Mouse (Mus musculus): ENCODE data around the gene Vmn2r22. TPM values are rescaled to one million over a fixed set of nuclear protein-coding genes. Genes with fewer than 3 reads are reported as not detected.
"Not testable (repeated sequence)": the region's sequence is repeated elsewhere in the genome, so short reads cannot be mapped to it uniquely, and the experiment has no call there.

The Vmn2r22 gene
- total RNA-seq (2021): not detected

- DNase-seq; intact Hi-C loops (cut with DNase I): not testable (repeated sequence)
These were observed at the start of gene Vmn2r22 for GRCm38 (mm10) chr6:123650625-123651024. Gene Vmn2r22 (minus strand): TSS chr6:123650725.

DNA sequence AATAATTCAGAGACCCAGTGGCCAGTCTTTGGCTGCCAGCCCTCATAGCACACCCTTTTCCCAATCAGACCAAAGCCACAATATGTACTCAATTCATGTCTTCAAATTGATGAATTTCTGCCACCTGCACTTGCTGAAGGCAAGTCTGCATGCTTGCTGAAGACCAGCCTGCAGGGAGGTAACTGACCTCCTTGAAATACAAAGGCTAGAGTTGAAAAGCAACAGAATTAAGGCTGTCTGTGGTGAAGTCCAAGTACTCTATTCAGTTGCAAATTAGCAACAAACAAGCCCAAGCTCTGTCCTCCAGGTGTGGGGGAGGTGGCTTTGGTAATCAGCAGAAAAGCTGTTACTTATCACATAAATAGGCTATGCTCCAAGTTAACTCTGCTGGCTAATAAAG, 46.7 kb upstream of the Vmn2r22 start:
- no peak for DNase-seq
- intact Hi-C loops (cut with DNase I): no loop called here

DNA sequence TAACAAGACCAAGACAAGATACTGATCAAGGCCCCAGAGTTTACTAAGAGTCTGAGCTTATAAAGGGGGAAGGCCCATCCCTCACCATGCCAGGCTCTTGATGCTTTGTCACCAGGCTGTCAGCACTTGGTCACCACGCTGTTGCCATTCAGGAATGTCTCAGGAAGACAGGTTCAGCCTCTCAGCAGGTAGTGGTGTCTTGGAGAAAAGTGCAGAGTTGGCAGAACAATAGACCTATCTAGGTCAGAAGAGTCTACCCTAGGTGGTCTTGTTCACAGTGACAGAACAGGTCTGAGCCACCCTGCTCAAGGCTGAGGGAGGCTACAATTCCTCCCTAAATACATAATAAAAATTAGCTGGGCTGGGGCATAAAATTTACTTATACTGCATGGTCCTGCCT, 46.1 kb upstream of the Vmn2r22 start:
- DNase-seq; intact Hi-C loops (cut with DNase I): not testable (repeated sequence)

- no peak for DNase-seq
- intact Hi-C loops (cut with DNase I): no loop called here
These were observed 6.5 kb upstream of the Vmn2r22 start for GRCm38 (mm10) chr6:123657040-123657439.

GRCm38 (mm10) chr6:123639394-123639793, 11.1 kb downstream of the Vmn2r22 start:
- DNase-seq; intact Hi-C loops (cut with DNase I): not testable (repeated sequence)

DNA sequence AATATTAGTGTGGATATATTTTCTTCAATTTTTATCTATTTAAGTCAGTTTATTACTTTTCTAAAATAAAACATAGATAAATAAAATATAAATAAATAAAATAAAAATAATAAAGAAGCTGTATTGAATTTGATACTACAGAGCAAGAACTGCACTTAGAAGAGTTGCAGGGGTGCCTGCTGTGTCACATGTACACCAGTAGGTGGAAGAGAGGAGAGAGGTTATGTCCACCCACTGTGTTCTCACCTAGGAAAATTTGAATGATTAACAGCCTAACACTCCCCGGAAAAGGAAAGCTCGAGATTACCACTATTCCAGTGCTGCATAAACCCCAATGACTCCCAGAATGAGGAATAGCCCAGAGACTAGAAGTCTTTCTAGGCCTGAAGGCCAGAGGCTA, 26.7 kb downstream of the Vmn2r22 start:
- intact Hi-C loops (cut with DNase I); DNase-seq: not testable (repeated sequence)

DNA sequence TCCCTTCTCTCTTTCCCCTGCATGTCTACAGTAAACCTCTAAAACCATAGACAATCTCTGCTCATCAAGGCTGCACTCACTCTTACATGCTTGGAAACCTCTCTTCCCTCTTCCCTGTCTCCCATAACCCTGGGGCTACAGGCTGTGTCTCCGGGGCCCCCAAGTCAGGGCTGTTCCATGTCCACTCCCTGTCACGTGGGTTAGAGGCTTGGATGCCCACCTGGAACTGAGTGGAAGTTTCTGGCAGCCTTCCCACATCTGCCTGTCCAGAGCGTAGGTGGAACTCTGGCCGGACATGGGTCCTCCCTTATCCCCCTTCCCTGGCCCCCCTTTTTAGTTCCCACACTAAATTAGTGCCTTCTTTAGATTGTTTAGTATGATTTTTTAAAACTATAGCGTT, 62.2 kb downstream of the Vmn2r22 start:
- DNase-seq; intact Hi-C loops (cut with DNase I): not testable (repeated sequence)

DNA sequence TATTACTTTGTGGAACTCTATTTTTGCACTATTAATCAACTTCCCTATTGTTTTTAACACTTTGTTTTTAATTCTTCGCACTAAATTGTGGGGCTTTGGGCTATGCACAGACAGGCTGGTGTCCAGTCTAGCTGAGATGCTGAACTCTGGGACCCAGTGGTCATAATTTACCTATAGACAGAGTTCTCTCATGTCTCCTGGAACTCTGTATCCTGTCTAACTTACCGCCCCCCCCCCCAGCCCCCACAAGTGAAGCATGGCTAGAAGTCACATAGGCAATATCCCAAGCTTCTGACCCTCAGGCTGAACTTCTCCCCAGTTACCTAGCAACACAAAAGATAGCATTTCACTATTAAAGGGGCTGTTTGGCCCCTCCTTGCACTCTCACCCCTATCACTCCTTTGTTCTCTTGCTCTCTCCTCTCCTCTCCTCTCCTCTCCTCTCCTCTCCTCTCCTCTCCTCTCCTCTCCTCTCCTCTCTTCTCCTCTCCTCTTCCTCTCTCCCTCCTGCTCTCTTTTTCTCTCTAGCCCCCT, 62.7 kb downstream of the Vmn2r22 start:
- intact Hi-C loops (cut with DNase I); DNase-seq: not testable (repeated sequence)

DNA sequence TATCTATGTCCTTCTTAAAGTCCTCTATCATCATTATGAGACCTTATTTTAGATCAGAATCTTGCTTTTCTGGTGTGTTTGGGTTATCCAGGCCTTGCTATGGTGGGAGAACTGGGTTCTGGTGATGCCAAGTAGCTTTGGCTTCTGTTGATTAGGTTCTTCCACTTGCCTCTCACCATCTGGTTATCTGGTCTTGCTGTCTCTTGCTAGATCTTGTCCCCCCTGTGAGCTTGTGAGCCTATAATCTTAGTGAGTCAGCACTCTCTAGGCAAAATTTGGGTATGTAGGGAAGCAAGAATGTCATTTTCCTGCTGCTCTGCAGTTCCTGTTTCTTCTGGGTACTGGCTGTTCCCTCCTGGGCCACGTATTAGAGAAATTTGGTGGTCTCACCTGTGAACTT, 66.5 kb downstream of the Vmn2r22 start:
- DNase-seq; intact Hi-C loops (cut with DNase I): not testable (repeated sequence)

GRCm38 (mm10) chr6:123574698-123575097, 75.8 kb downstream of the Vmn2r22 start:
- intact Hi-C loops (cut with DNase I); DNase-seq: not testable (repeated sequence)

Other genes starting within 250 kb of the Vmn2r22 start
- not detected for gene Vmn2r20, start 232.6 kb downstream of the Vmn2r22 start, total RNA-seq (2021)
- gene Vmn2r21, start 117.3 kb downstream of the Vmn2r22 start, total RNA-seq (2021): not detected
- gene Vmn2r23, start 51.9 kb upstream of the Vmn2r22 start, total RNA-seq (2021): not detected
- not detected for gene Vmn2r24, start 128.2 kb upstream of the Vmn2r22 start, total RNA-seq (2021)
- gene Vmn2r25, start 202.7 kb upstream of the Vmn2r22 start, total RNA-seq (2021): not detected